Mouse (Mus musculus) small intestine, adult 2 months (tissue): Measurements from ENCODE around the gene Syt5.

ENCODE experiments used
- CTCF ChIP-seq: fragments of 200-500 bp; IDR thresholded peaks from 2 replicates; pipeline ENCODE4 v1.5.1; 2012; ENCODE audit warnings: low read depth, mild to moderate bottlenecking, control low read depth, inconsistent platforms, low read length, moderate library complexity, mixed read lengths; ENCODE audit not compliant: insufficient replicate concordance, insufficient read length; ENCODE audit errors: extremely low read depth
- POLR2A ChIP-seq: fragments of 200-500 bp; IDR thresholded peaks from 2 replicates; pipeline ENCODE4 v1.6.1; 2012; ENCODE audit warnings: low read depth, mild to moderate bottlenecking, control low read depth, inconsistent platforms, low read length, moderate library complexity

DNA sequence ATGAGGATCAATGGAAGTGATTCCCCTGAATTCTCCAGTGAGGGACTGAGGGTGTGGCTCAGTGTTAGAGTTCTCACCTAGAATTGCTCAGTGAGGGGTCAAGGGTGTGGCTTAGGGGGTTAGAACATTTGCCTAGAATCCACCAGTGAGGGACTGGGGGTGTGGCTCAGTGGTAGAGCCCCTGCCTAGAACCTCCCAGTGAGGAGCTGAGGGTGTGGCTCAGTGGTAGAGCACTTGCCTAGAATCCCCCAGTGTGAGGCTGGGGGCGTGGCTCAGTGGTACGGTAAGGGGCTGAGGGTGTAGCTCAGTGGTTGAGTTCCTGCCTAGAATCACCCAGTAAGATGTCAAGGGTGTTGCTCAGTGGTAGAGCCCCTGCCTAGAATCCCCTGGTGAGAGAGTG, 8.3 kb downstream of the Syt5 start:
- TF ChIP-seq CTCF (no peak), POLR2A (no peak)
